Mouse (Mus musculus): ENCODE results near the gene Dpysl5. TPM values are rescaled to one million over a fixed set of nuclear protein-coding genes. Genes with fewer than 3 reads are reported as not detected.

Dpysl5 gene
- 3.8 and 7.2 TPM in 2 replicates for polyA plus RNA-seq (2014; fragmentation: Nextera tagmentation; extraction: Ambion mirVana)

DNA sequence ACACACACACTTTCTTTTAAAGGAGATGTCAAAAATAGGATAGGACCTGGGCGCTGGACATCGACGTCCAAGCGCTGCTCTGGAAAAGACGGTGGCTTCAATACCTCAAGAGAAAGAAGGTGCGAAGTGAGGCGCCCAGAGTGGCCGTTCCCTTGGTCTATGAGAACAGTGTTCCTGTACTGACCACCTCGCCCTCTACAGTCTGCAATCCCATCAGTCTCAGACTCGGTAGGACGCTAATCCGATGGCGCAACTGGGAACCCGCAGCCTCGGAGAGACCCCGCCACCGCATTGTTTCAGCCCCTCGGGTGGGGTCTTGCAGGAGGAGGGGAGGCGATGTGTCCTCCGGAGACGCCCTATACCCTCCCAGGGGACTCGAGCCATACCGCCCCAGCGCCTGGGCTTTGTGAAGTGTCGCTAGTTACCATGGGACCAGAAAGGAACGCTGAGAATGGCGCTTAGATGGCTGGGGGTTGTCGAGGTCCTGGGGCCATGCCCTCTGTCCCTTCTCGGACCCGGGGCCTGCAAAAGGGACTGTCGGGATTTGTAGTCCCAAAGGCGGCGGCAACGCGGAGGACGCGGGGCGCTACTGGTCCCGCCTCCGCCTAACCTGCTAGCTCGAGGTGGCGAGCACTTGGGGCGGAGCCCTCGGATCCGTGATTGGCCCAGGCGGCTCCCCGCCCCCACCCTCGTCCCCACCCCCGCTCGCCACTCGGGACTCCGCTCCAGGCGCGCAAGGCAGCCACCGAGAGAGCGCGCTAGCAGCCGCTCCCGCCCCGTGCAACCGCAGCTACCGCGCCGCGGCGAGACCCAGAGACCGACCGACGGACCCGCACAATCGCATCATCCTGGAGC lies at the start of gene Dpysl5:
Gene Dpysl5 (plus strand): TSS at position 418 of the 855 bp plus-strand sequence.
- peak within 1 kb of the TSS; percentile 91 for H3K4me2 ChIP-seq (replicated peaks; ENCODE audit: low read depth, low read length)
- WGBS, result under 1% methylated on average over 70 of the region's 71 CpGs
- H3K9me3 ChIP-seq (ENCODE audit: control insufficient read depth, low read length), result no peaks in the 10 kb centered on the region
- peak within 1 kb of the TSS; percentile 56 for H3K4me3 ChIP-seq (ENCODE audit: low read length)
- H3K27ac ChIP-seq (ENCODE audit: low read depth, low read length), result no peak within 1 kb of the TSS
- peaks cover 33% of the 10 kb centered on the region for H3K27me3 ChIP-seq (ENCODE audit: control insufficient read depth, insufficient read depth, low read length)
- H3K4me1 ChIP-seq (ENCODE audit: control insufficient read depth, insufficient read depth, low read length), result no peaks in the 10 kb centered on the region
- no peaks in the 10 kb centered on the region for H3K36me3 ChIP-seq (ENCODE audit: control insufficient read depth, insufficient read depth, low read length)
- peak within 1 kb of the TSS; percentile 51 for H3K9ac ChIP-seq (ENCODE audit: low read depth, low read length)
- peak; percentile 86 for ATAC-seq (ENCODE audit: low FRiP score, low TSS enrichment)

DNA sequence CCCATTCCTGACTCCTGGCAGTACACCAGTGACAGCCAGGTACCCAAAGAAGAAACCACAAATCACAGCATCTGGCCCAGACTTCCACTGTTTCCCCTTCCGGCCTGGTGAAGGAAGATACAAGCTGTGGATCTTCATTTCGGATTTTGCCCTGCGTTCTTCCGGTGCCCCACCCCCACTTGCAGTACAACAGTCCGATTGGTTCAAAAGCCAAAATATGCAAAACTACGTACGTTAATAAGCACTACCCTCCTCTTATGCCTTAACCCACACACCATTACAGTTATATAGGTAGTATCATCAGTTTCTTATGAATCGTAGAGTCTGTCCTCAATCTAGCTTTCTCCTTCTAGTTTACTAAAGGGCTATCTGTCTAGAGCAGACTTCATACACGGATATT lies 46.0 kb upstream of the Dpysl5 start:
- Histone ChIP-seq H3K9me3 (ENCODE audit: control insufficient read depth, low read length) (no peaks in the 10 kb centered on the region; the same call in 1 of the 2 replicates), H3K4me1 (ENCODE audit: control insufficient read depth, insufficient read depth, low read length) (peaks cover 18% of the 10 kb centered on the region), H3K4me3 (ENCODE audit: low read length) (no peak overlapping the region), H3K27ac (ENCODE audit: low read depth, low read length) (no peak overlapping the region), H3K27me3 (ENCODE audit: control insufficient read depth, insufficient read depth, low read length) (no peaks in the 10 kb centered on the region), H3K36me3 (ENCODE audit: control insufficient read depth, insufficient read depth, low read length) (peaks cover 17% of the 10 kb centered on the region), H3K9ac (ENCODE audit: low read depth, low read length) (no peak overlapping the region), H3K4me2 (replicated peaks; ENCODE audit: low read depth, low read length) (no peak overlapping the region)
- no peak for ATAC-seq (ENCODE audit: low FRiP score, low TSS enrichment)
- WGBS, result 91% methylated on average over 9 of the region's 9 CpGs

DNA sequence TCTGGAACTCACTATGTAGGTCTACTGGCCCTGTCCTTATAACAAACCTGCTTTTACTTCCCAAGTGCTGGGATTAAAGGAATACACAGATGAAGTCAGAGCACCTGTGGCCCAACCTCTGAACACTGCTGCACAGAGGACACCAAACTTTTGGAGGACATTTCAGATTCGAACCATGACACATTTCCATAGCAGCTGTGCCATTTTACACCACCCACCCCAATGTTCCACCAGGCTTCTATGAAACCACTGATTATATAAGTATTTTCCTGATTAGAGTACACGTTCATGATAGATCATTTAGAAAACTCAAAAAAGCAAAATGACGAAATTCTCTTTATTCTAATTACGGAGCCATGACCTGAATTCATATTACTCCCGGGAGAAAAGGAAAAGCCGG lies 45.4 kb upstream of the Dpysl5 start:
- H3K27ac ChIP-seq (ENCODE audit: low read depth, low read length), result peak overlapping the region; percentile 66; the same call in 1 of the 2 replicates
- H3K4me1 ChIP-seq (ENCODE audit: control insufficient read depth, insufficient read depth, low read length), result peaks cover 18% of the 10 kb centered on the region
- ATAC-seq (ENCODE audit: low FRiP score, low TSS enrichment), result no peak
- H3K27me3 ChIP-seq (ENCODE audit: control insufficient read depth, insufficient read depth, low read length), result no peaks in the 10 kb centered on the region
- WGBS, result 61% methylated on average over 6 of the region's 6 CpGs
- H3K4me3 ChIP-seq (ENCODE audit: low read length), result peak overlapping the region; percentile 70
- peaks cover 22% of the 10 kb centered on the region for H3K36me3 ChIP-seq (ENCODE audit: control insufficient read depth, insufficient read depth, low read length)
- peak overlapping the region; percentile 53 for H3K4me2 ChIP-seq (replicated peaks; ENCODE audit: low read depth, low read length)
- H3K9me3 ChIP-seq (ENCODE audit: control insufficient read depth, low read length), result no peaks in the 10 kb centered on the region; the same call in 1 of the 2 replicates
- H3K9ac ChIP-seq (ENCODE audit: low read depth, low read length), result peak overlapping the region; percentile 56; the same call in 1 of the 2 replicates

DNA sequence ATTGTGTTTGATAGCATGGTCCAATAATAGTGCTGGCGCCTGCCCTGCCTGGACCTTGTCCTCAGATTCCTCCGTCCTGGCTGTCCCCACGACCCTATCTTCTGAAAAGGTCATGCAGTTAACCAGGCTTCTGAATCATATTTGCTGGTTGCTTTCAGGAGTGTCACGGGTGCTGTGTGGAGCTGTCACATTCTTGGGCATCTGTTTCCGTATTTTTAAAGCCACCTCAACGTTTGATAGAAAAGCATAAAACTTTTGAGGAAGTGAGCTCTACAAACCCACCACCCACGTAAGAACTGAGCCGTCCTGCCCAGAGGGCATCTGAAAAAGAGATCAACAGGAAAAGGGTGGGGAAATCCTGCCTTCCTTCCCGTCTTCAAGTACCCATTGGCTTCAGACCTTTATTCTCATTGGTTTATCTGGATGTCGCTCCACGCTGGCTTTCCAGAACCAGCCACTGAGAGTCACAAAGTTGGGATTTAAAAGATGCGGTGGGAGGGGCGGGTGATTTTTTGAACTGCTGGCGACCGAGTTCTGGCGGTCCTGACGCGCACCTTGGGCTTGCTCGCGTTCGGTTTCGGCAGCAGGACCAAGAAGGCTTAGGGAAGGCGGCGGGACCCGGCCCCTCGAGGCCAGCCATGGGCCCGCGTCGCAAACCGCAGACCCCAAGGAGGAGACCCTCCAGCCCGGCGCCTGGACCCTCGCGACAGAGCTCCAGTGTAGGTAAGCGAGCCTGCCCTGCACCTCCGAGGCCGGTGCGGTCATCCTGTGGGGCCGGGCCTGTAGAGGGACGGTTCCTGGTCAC lies 44.8 kb upstream of the Dpysl5 start, which contains the start of gene Cenpa:
Gene Cenpa (plus strand): TSS at position 387 of the 805 bp plus-strand sequence.
- peak; percentile 94 for ATAC-seq (ENCODE audit: low FRiP score, low TSS enrichment)

DNA sequence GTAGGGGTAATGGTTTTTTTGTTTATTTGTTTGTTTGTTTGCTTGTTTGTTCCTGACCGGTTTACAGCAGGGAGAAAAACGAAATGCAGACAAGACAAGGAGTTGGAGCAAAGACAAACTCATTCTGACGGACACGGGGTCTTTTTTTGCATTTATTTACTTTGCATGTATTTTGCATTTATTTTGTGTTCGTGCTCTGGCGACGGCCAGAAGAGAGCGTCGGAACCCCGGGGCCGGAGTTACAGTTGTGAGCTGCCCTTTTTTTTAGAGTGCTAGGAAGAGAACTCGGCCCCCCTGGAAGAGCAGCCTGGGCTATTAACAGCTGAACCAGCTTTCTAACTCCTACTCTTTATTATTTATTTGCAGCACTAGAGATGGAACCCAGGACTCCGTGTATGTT lies 44.1 kb upstream of the Dpysl5 start:
- peaks cover 34% of the 10 kb centered on the region for H3K36me3 ChIP-seq (ENCODE audit: control insufficient read depth, insufficient read depth, low read length)
- no peaks in the 10 kb centered on the region for H3K27me3 ChIP-seq (ENCODE audit: control insufficient read depth, insufficient read depth, low read length)
- WGBS, result 0% methylated on average over 13 of the region's 13 CpGs
- H3K4me1 ChIP-seq (ENCODE audit: control insufficient read depth, insufficient read depth, low read length), result peaks cover 18% of the 10 kb centered on the region
- peak overlapping the region; percentile 79; the same call in 1 of the 2 replicates for H3K27ac ChIP-seq (ENCODE audit: low read depth, low read length)
- ATAC-seq (ENCODE audit: low FRiP score, low TSS enrichment), result no peak
- H3K4me3 ChIP-seq (ENCODE audit: low read length), result peak overlapping the region; percentile 70
- peak overlapping the region; percentile 78 for H3K9ac ChIP-seq (ENCODE audit: low read depth, low read length)
- no peaks in the 10 kb centered on the region for H3K9me3 ChIP-seq (ENCODE audit: control insufficient read depth, low read length)
- H3K4me2 ChIP-seq (replicated peaks; ENCODE audit: low read depth, low read length), result peak overlapping the region; percentile 63

More for the DNA sequence above, 44.8 kb upstream of the Dpysl5 start, which contains the start of gene Cenpa:
- no peaks in the 10 kb centered on the region for H3K9me3 ChIP-seq (ENCODE audit: control insufficient read depth, low read length)
- no peaks in the 10 kb centered on the region for H3K27me3 ChIP-seq (ENCODE audit: control insufficient read depth, insufficient read depth, low read length)
- WGBS, result under 1% methylated on average over 40 of the region's 40 CpGs
- peak within 1 kb of the TSS; percentile 70 for H3K4me3 ChIP-seq (ENCODE audit: low read length)
- peak within 1 kb of the TSS; percentile 63 for H3K4me2 ChIP-seq (replicated peaks; ENCODE audit: low read depth, low read length)
- H3K4me1 ChIP-seq (ENCODE audit: control insufficient read depth, insufficient read depth, low read length), result peaks cover 18% of the 10 kb centered on the region
- H3K27ac ChIP-seq (ENCODE audit: low read depth, low read length), result peak within 1 kb of the TSS; percentile 79; the same call in 1 of the 2 replicates
- peak within 1 kb of the TSS; percentile 78 for H3K9ac ChIP-seq (ENCODE audit: low read depth, low read length)
- peaks cover 28% of the 10 kb centered on the region for H3K36me3 ChIP-seq (ENCODE audit: control insufficient read depth, insufficient read depth, low read length)

DNA sequence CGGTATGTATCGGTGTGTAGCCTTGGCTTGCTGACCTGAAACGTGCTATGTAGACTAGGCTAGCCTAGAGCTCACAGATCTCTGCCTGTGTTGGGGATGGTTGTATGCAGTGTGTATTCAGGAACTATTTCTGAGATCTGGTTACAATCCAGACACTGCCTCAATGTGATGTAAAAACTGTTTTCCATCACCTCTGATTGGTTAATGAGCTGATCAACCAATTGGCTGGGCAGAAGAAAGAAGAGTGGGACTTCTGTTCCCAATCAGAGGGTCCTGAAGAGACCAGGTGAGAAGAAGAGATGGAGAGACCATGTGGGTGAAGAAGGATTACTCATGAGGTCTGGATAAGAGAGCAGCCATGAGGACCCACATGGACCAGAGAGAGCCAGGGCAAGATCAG lies 43.7 kb upstream of the Dpysl5 start:
- Histone ChIP-seq H3K27ac (ENCODE audit: low read depth, low read length) (no peak overlapping the region), H3K4me1 (ENCODE audit: control insufficient read depth, insufficient read depth, low read length) (peaks cover 18% of the 10 kb centered on the region), H3K9ac (ENCODE audit: low read depth, low read length) (peak overlapping the region; percentile 78), H3K4me3 (ENCODE audit: low read length) (peak overlapping the region; percentile 70), H3K9me3 (ENCODE audit: control insufficient read depth, low read length) (no peaks in the 10 kb centered on the region), H3K36me3 (ENCODE audit: control insufficient read depth, insufficient read depth, low read length) (peaks cover 39% of the 10 kb centered on the region), H3K27me3 (ENCODE audit: control insufficient read depth, insufficient read depth, low read length) (no peaks in the 10 kb centered on the region), H3K4me2 (replicated peaks; ENCODE audit: low read depth, low read length) (peak overlapping the region; percentile 63)
- no peak for ATAC-seq (ENCODE audit: low FRiP score, low TSS enrichment)
- WGBS, result 2% methylated on average over 3 of the region's 3 CpGs

- Histone ChIP-seq H3K4me3 (ENCODE audit: low read length) (peak overlapping the region; percentile 70; the same call in 1 of the 2 replicates), H3K9me3 (ENCODE audit: control insufficient read depth, low read length) (no peaks in the 10 kb centered on the region), H3K9ac (ENCODE audit: low read depth, low read length) (no peak overlapping the region), H3K27ac (ENCODE audit: low read depth, low read length) (no peak overlapping the region), H3K4me1 (ENCODE audit: control insufficient read depth, insufficient read depth, low read length) (peaks cover 18% of the 10 kb centered on the region), H3K27me3 (ENCODE audit: control insufficient read depth, insufficient read depth, low read length) (no peaks in the 10 kb centered on the region), H3K36me3 (ENCODE audit: control insufficient read depth, insufficient read depth, low read length) (peaks cover 51% of the 10 kb centered on the region), H3K4me2 (replicated peaks; ENCODE audit: low read depth, low read length) (peak overlapping the region; percentile 63; the same call in 1 of the 2 replicates)
- ATAC-seq (ENCODE audit: low FRiP score, low TSS enrichment), result no peak
- 89% methylated on average over 9 of the region's 9 CpGs for WGBS
Measured at GRCm38 (mm10) chr5:30668637-30669495, 42.5 kb upstream of the Dpysl5 start.

DNA sequence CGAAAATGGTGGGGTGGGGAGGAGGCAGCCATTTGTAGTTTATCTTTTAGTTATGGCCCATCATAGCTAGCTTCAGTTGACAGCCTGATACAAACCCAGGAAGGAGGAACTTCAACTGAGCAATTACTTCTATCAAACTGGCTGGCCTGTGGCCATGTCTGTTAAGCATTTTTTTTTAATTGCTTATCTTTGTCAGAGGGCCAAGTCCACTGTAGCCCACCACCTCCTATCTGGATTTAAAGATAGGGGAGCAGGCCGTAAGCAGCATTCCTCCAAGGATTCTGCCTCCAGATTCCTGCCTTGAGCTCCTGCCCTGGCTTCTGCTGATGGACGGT lies 41.9 kb upstream of the Dpysl5 start:
- Histone ChIP-seq H3K9ac (ENCODE audit: low read depth, low read length) (no peak overlapping the region), H3K9me3 (ENCODE audit: control insufficient read depth, low read length) (no peaks in the 10 kb centered on the region), H3K36me3 (ENCODE audit: control insufficient read depth, insufficient read depth, low read length) (peaks cover 56% of the 10 kb centered on the region), H3K27ac (ENCODE audit: low read depth, low read length) (no peak overlapping the region), H3K4me3 (ENCODE audit: low read length) (no peak overlapping the region), H3K27me3 (ENCODE audit: control insufficient read depth, insufficient read depth, low read length) (no peaks in the 10 kb centered on the region), H3K4me1 (ENCODE audit: control insufficient read depth, insufficient read depth, low read length) (peaks cover 18% of the 10 kb centered on the region), H3K4me2 (replicated peaks; ENCODE audit: low read depth, low read length) (no peak overlapping the region)
- WGBS, result 92% methylated on average over 3 of the region's 3 CpGs
- no peak for ATAC-seq (ENCODE audit: low FRiP score, low TSS enrichment)
